Mouse (Mus musculus) lung, embryonic 14.5 days (tissue): ENCODE measurements around the gene Myl7. TPM values are rescaled to one million over a fixed set of nuclear protein-coding genes. Genes with fewer than 3 reads are reported as not detected.

ENCODE experiments used
- ATAC-seq: fragments of 200-750 bp; cut with Nextera tagmentation; 2 replicates; pipeline ENCODE4 v1.8.0; 2017; ENCODE audit warnings: mild to moderate bottlenecking, moderate TSS enrichment, moderate library complexity; ENCODE audit not compliant: insufficient read depth
- DNase-seq: peaks from one replicate; pipeline ENCODE4 v3.0.0-alpha.2; 2015
- H3K27ac ChIP-seq: fragments of 300-500 bp; sonication (generic); 2 replicates; pipeline ENCODE4 v1.5.1; 2014; ENCODE audit warnings: low read depth, mild to moderate bottlenecking, moderate library complexity
- H3K27me3 ChIP-seq: fragments of 300-500 bp; sonication (generic); 2 replicates; pipeline ENCODE4 v1.6.1; 2014; ENCODE audit warnings: low read length, control low read depth; ENCODE audit not compliant: insufficient read depth
- H3K36me3 ChIP-seq: fragments of 300-500 bp; sonication (generic); 2 replicates; pipeline ENCODE4 v1.6.1; 2014; ENCODE audit warnings: control low read depth; ENCODE audit not compliant: insufficient read depth
- H3K4me1 ChIP-seq: fragments of 300-500 bp; sonication (generic); 2 replicates; pipeline ENCODE4 v1.6.1; 2014; ENCODE audit warnings: antibody characterized with exemption, control low read depth; ENCODE audit not compliant: insufficient read depth
- H3K4me2 ChIP-seq: fragments of 300-500 bp; sonication (generic); 2 replicates; pipeline ENCODE4 v1.6.1; 2014; ENCODE audit warnings: mild to moderate bottlenecking
- H3K4me3 ChIP-seq: fragments of 300-500 bp; sonication (generic); 2 replicates; pipeline ENCODE4 v1.5.1; 2014; ENCODE audit warnings: low read depth, low read length
- H3K9ac ChIP-seq: fragments of 300-500 bp; sonication (generic); 2 replicates; pipeline ENCODE4 v1.6.1; 2014
- H3K9me3 ChIP-seq: fragments of 300-500 bp; sonication (generic); 2 replicates; pipeline ENCODE4 v1.6.1; 2016; ENCODE audit warnings: low read depth, low read length, control low read depth
- CTCF ChIP-seq: IDR thresholded peaks from 2 replicates; pipeline ENCODE4 v1.5.1; 2016; ENCODE audit warnings: antibody characterized with exemption, low read depth
- WGBS: fragments of 180-500 bp; shearing (Covaris S2); extraction: QIAGEN DNeasy Blood & Tissue Kit; methylation state at CpG from one replicate; pipeline ENCODE4 v1.1.7; 2014; 5-methylcytosine and 5-hydroxymethylcytosine counted together
- polyA plus RNA-seq: library from polyadenylated mRNA; unstranded; fragments of >200 nt; fragmentation: Nextera tagmentation; extraction: Ambion mirVana; gene quantifications from 2 replicates; pipeline ENCODE4 v1.2.1, GENCODE M21; 2014

Gene Myl7
- polyA plus RNA-seq, 1 experiment from 2014 or later: 21.4 TPM

- TF ChIP-seq CTCF: no peak
- DNase-seq (peak; percentile 33), ATAC-seq (peak; percentile 62; the same call in 1 of the 2 replicates)
- no peak overlapping the region for H3K9ac ChIP-seq
- no peak overlapping the region for H3K27ac ChIP-seq
- H3K36me3 ChIP-seq: no peaks in the 10 kb centered on the region
- no peak overlapping the region for H3K4me3 ChIP-seq
- no peak overlapping the region for H3K4me2 ChIP-seq
- WGBS: 45% methylated on average over 5 of the region's 5 CpGs
- no peaks in the 10 kb centered on the region for H3K4me1 ChIP-seq
- H3K9me3 ChIP-seq: no peaks in the 10 kb centered on the region
- H3K27me3 ChIP-seq: no peaks in the 10 kb centered on the region
Observed at GRCm38 (mm10) chr11:5850452-5850851, 48.1 kb downstream of the Myl7 start.

- Histone ChIP-seq H3K4me1 (no peaks in the 10 kb centered on the region), H3K9ac (no peak overlapping the region), H3K4me2 (no peak overlapping the region), H3K36me3 (no peaks in the 10 kb centered on the region), H3K27me3 (no peaks in the 10 kb centered on the region), H3K27ac (no peak overlapping the region), H3K9me3 (no peaks in the 10 kb centered on the region), H3K4me3 (no peak overlapping the region)
- DNase-seq (peak; percentile 21), ATAC-seq (no peak)
- TF ChIP-seq CTCF: no peak
- 66% methylated on average over 2 of the region's 2 CpGs for WGBS
Observed at GRCm38 (mm10) chr11:5849316-5849715, 49.3 kb downstream of the Myl7 start.

- TF ChIP-seq CTCF: no peak
Observed at GRCm38 (mm10) chr11:5848741-5849140, 49.8 kb downstream of the Myl7 start.

GRCm38 (mm10) chr11:5846639-5847345 is 51.8 kb downstream of the Myl7 start:
- H3K36me3 ChIP-seq: no peaks in the 10 kb centered on the region
- H3K9ac ChIP-seq: no peak overlapping the region
- H3K27ac ChIP-seq: no peak overlapping the region
- H3K27me3 ChIP-seq: no peaks in the 10 kb centered on the region
- H3K9me3 ChIP-seq: no peaks in the 10 kb centered on the region
- no peak for ATAC-seq
- DNase-seq: no peak
- WGBS: 59% methylated on average over 7 of the region's 7 CpGs
- H3K4me2 ChIP-seq: no peak overlapping the region
- H3K4me3 ChIP-seq: no peak overlapping the region
- H3K4me1 ChIP-seq: no peaks in the 10 kb centered on the region
- no peak for TF ChIP-seq CTCF

More at GRCm38 (mm10) chr11:5848741-5849140, 49.8 kb downstream of the Myl7 start:
- no peak for ATAC-seq
- WGBS: 71% methylated on average over 6 of the region's 6 CpGs
- H3K27ac ChIP-seq: no peak overlapping the region
- no peaks in the 10 kb centered on the region for H3K4me1 ChIP-seq
- no peak overlapping the region for H3K4me2 ChIP-seq
- H3K9me3 ChIP-seq: no peaks in the 10 kb centered on the region
- H3K4me3 ChIP-seq: no peak overlapping the region
- H3K9ac ChIP-seq: no peak overlapping the region
- H3K36me3 ChIP-seq: no peaks in the 10 kb centered on the region
- DNase-seq: no peak
- no peaks in the 10 kb centered on the region for H3K27me3 ChIP-seq

Other genes with a start within 250 kb of the Myl7 start
- gene Mrps24, start 183.1 kb downstream of the Myl7 start, polyA plus RNA-seq: 193 and 208 TPM in 2 replicates
- gene Urgcp, start 136.4 kb downstream of the Myl7 start, polyA plus RNA-seq: 18.3 and 20.1 TPM in 2 replicates
- gene Dbnl, start 110.3 kb downstream of the Myl7 start, polyA plus RNA-seq: 106 and 114 TPM in 2 replicates
- 1.6 and 19.6 TPM in 2 replicates for gene Pgam2, start 95.0 kb downstream of the Myl7 start, polyA plus RNA-seq
- 6.8 and 7.7 TPM in 2 replicates for gene Polm, start 60.8 kb downstream of the Myl7 start, polyA plus RNA-seq
- 30.8 and 32.5 TPM in 2 replicates for gene Aebp1, start 36.8 kb downstream of the Myl7 start, polyA plus RNA-seq
- gene Pold2, start 20.5 kb downstream of the Myl7 start, polyA plus RNA-seq: 148 and 156 TPM in 2 replicates
- gene Gck, start 51.3 kb upstream of the Myl7 start, polyA plus RNA-seq: 0.84 and 1.9 TPM in 2 replicates
- gene Ykt6, start 56.9 kb upstream of the Myl7 start, polyA plus RNA-seq: 25.0 and 26.1 TPM in 2 replicates
- 0.41 and 0.59 TPM in 2 replicates for gene Camk2b, start 167.6 kb upstream of the Myl7 start, polyA plus RNA-seq